Mouse (Mus musculus): ENCODE measurements around the gene Gm438. TPM values are rescaled to one million over a fixed set of nuclear protein-coding genes. Genes with fewer than 3 reads are reported as not detected.

Gene Gm438
- polyA plus RNA-seq (2017; shearing (Covaris generic)) = 0.27 TPM

GRCm38 (mm10) chr4:144786483-144786882, at the start of gene Gm438:
Gene Gm438, minus strand, starts transcription at chr4:144786583.

Other genes with a start within 250 kb of the Gm438 start
- not detected for gene Gm13124, start 221.4 kb downstream of the Gm438 start, polyA plus RNA-seq (2017; shearing (Covaris generic))
- gene Aadacl4, start 172.9 kb downstream of the Gm438 start, polyA plus RNA-seq (2017; shearing (Covaris generic)) = not detected
- not detected for gene Gm436, start 100.2 kb downstream of the Gm438 start, polyA plus RNA-seq (2017; shearing (Covaris generic))
- not detected for gene Gm13178, start 65.2 kb downstream of the Gm438 start, polyA plus RNA-seq (2017; shearing (Covaris generic))
- gene Dhrs3, start 106.2 kb upstream of the Gm438 start, polyA plus RNA-seq (2017; shearing (Covaris generic)) = 7.4 TPM